Mouse (Mus musculus): ENCODE data around the gene Sohlh2. TPM values are rescaled to one million over a fixed set of nuclear protein-coding genes. Genes with fewer than 3 reads are reported as not detected.

Sohlh2 gene
- polyA plus RNA-seq, 1 experiment from 2014 or later: not detected

- no peaks in the 10 kb centered on the region for H3K4me1 ChIP-seq (replicated peaks; ENCODE audit: control insufficient read depth, insufficient read depth, low read length)
- no peaks in the 10 kb centered on the region for H3K36me3 ChIP-seq (ENCODE audit: control insufficient read depth, insufficient read depth, low read length)
- no peak overlapping the region for H3K4me3 ChIP-seq (ENCODE audit: low read depth, low read length)
- H3K9me3 ChIP-seq (ENCODE audit: control insufficient read depth, low read length): no peaks in the 10 kb centered on the region
- WGBS: 82% methylated on average over 12 of the region's 12 CpGs
- H3K9ac ChIP-seq (ENCODE audit: low read depth, low read length): no peak overlapping the region
- H3K27ac ChIP-seq (ENCODE audit: low read depth, low read length): no peak overlapping the region
- no peak for ATAC-seq (replicated peaks; ENCODE audit: low FRiP score)
- H3K4me2 ChIP-seq: no peak overlapping the region
- no peak for DNase-seq (ENCODE audit: low spot score)
- H3K27me3 ChIP-seq (replicated peaks; ENCODE audit: control insufficient read depth, insufficient read depth, low read length): peaks cover 26% of the 10 kb centered on the region
These were observed 64.9 kb downstream of the Sohlh2 start for GRCm38 (mm10) chr3:55246618-55247272.

GRCm38 (mm10) chr3:55248048-55248447 lies 66.2 kb downstream of the Sohlh2 start:
- H3K27me3 ChIP-seq (replicated peaks; ENCODE audit: control insufficient read depth, insufficient read depth, low read length): peaks cover 13% of the 10 kb centered on the region
- no peak overlapping the region for H3K9ac ChIP-seq (ENCODE audit: low read depth, low read length)
- WGBS: 89% methylated on average over 3 of the region's 3 CpGs
- ATAC-seq (replicated peaks; ENCODE audit: low FRiP score) (no peak), DNase-seq (ENCODE audit: low spot score) (no peak)
- no peaks in the 10 kb centered on the region for H3K9me3 ChIP-seq (ENCODE audit: control insufficient read depth, low read length)
- H3K36me3 ChIP-seq (ENCODE audit: control insufficient read depth, insufficient read depth, low read length): no peaks in the 10 kb centered on the region
- no peak overlapping the region for H3K4me3 ChIP-seq (ENCODE audit: low read depth, low read length)
- no peak overlapping the region for H3K27ac ChIP-seq (ENCODE audit: low read depth, low read length)
- H3K4me1 ChIP-seq (replicated peaks; ENCODE audit: control insufficient read depth, insufficient read depth, low read length): no peaks in the 10 kb centered on the region
- H3K4me2 ChIP-seq: no peak overlapping the region

GRCm38 (mm10) chr3:55248508-55248907 lies 66.7 kb downstream of the Sohlh2 start:
- no peaks in the 10 kb centered on the region for H3K9me3 ChIP-seq (ENCODE audit: control insufficient read depth, low read length)
- H3K4me2 ChIP-seq: no peak overlapping the region
- no peak overlapping the region for H3K9ac ChIP-seq (ENCODE audit: low read depth, low read length)
- WGBS: 84% methylated on average over 6 of the region's 6 CpGs
- no peak overlapping the region for H3K4me3 ChIP-seq (ENCODE audit: low read depth, low read length)
- H3K4me1 ChIP-seq (replicated peaks; ENCODE audit: control insufficient read depth, insufficient read depth, low read length): no peaks in the 10 kb centered on the region
- DNase-seq (ENCODE audit: low spot score): no peak
- peaks cover 8% of the 10 kb centered on the region for H3K27me3 ChIP-seq (replicated peaks; ENCODE audit: control insufficient read depth, insufficient read depth, low read length)
- ATAC-seq (replicated peaks; ENCODE audit: low FRiP score): no peak
- H3K36me3 ChIP-seq (ENCODE audit: control insufficient read depth, insufficient read depth, low read length): no peaks in the 10 kb centered on the region
- no peak overlapping the region for H3K27ac ChIP-seq (ENCODE audit: low read depth, low read length)

GRCm38 (mm10) chr3:55250631-55251030 lies 68.8 kb downstream of the Sohlh2 start:
- no peaks in the 10 kb centered on the region for H3K36me3 ChIP-seq (ENCODE audit: control insufficient read depth, insufficient read depth, low read length)
- no peak overlapping the region for H3K4me3 ChIP-seq (ENCODE audit: low read depth, low read length)
- no peaks in the 10 kb centered on the region for H3K27me3 ChIP-seq (replicated peaks; ENCODE audit: control insufficient read depth, insufficient read depth, low read length)
- no peak overlapping the region for H3K27ac ChIP-seq (ENCODE audit: low read depth, low read length)
- H3K4me1 ChIP-seq (replicated peaks; ENCODE audit: control insufficient read depth, insufficient read depth, low read length): no peaks in the 10 kb centered on the region
- no peaks in the 10 kb centered on the region for H3K9me3 ChIP-seq (ENCODE audit: control insufficient read depth, low read length)
- DNase-seq (ENCODE audit: low spot score): no peak
- ATAC-seq (replicated peaks; ENCODE audit: low FRiP score): no peak
- no peak overlapping the region for H3K4me2 ChIP-seq
- H3K9ac ChIP-seq (ENCODE audit: low read depth, low read length): no peak overlapping the region
- WGBS: 85% methylated on average over 2 of the region's 2 CpGs

Small RNAs within 50 kb of the gene (microRNA-seq; reads per million reads assigned to microRNA genes)
- not detected for gene Gm22029 (ENCODE audit: borderline number of aligned reads)

Other genes with a start within 250 kb of the Sohlh2 start
- gene Ccna1, start 126.5 kb upstream of the Sohlh2 start, polyA plus RNA-seq (2014; fragmentation: Nextera tagmentation; extraction: Ambion mirVana): 0.79 and 2.4 TPM in 2 replicates
- gene Spg20, start 69.9 kb upstream of the Sohlh2 start, polyA plus RNA-seq (2014; fragmentation: Nextera tagmentation; extraction: Ambion mirVana): 27.9 and 30.9 TPM in 2 replicates
- 0.08 TPM in 1 of 2 replicates, not detected in the other for gene Ccdc169, start 44.7 kb upstream of the Sohlh2 start, polyA plus RNA-seq (2014; fragmentation: Nextera tagmentation; extraction: Ambion mirVana)
- gene Dclk1, start 60.3 kb downstream of the Sohlh2 start, polyA plus RNA-seq (2014; fragmentation: Nextera tagmentation; extraction: Ambion mirVana): 2.7 and 3.3 TPM in 2 replicates